Mouse (Mus musculus) right cerebral cortex, adult 18-20 months (tissue): ENCODE data around the gene Olfr1303.

ENCODE experiments used
- DNase-seq: peaks from one replicate; pipeline ENCODE4 v3.0.0; 2022; ENCODE audit warnings: mixed read lengths

Olfr1303 gene

DNA sequence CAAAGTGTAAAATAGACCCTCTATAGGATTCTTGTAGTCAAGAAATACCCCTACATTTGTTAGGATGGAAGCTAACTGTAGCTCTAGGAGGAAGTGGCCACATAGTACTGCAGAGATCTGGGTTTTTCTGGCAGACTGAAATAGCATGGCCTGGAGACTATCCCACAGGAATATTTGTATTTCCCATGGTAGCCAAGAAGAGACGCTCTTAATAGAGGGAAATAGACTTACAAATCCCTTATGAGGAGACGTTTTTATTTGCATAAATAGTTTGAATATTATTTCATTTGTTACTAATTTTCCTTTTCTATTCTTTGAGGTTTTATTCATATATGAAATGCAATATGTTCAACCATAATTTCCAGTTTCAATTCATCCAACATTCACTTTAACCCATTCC is at the start of gene Olfr1303:
Gene Olfr1303 (minus strand): TSS at position 101 of the 400 bp plus-strand sequence.
- no peak for DNase-seq

DNA sequence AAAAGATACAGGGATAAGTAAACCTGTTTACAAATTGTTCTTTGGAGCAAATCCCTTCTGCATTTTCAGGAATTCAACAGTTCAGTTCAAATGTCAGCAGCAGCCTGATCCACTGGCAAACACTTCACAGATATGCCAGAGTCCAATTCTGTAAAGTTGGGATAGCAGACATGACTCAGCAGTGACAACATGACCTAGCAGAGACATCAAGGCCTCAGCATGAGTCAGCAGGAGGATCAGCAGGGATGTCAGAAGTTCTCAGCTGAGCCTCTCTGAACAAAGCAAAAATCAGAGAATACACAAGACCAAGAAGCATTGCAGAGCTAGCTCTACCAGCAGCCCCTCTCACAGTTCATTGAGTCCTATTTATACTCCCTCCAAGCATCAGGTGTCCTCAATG is 7.2 kb downstream of the Olfr1303 start:
- DNase-seq, result no peak

DNA sequence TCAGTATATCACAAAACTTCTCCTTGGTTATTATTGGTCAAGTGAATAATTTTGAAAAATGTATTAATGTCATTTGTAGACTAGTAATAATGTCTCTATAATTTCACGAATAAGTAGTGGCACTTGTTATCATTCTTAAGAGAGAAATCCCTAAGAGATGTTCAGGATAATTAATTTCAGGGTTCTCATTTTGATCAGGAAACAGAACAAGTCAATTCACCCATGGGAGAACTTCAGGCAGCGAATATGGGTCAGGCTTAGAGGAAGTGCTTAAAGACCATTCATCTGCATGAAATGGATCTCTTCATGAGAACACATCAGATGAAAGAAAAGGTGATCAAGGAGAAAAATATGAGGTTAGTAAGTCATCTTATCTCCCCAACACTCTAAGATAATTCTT is 43.0 kb downstream of the Olfr1303 start, which contains the start of gene Olfr1302:
Gene Olfr1302 (plus strand): TSS at position 301 of the 400 bp plus-strand sequence.
- DNase-seq, result no peak
